Mouse (Mus musculus) cerebellum, adult 9-10 months (tissue): ENCODE data around the gene Tex30.

ENCODE experiments used
- DNase-seq: peaks from one replicate; pipeline ENCODE4 v3.0.0; 2022

The Tex30 gene

DNA sequence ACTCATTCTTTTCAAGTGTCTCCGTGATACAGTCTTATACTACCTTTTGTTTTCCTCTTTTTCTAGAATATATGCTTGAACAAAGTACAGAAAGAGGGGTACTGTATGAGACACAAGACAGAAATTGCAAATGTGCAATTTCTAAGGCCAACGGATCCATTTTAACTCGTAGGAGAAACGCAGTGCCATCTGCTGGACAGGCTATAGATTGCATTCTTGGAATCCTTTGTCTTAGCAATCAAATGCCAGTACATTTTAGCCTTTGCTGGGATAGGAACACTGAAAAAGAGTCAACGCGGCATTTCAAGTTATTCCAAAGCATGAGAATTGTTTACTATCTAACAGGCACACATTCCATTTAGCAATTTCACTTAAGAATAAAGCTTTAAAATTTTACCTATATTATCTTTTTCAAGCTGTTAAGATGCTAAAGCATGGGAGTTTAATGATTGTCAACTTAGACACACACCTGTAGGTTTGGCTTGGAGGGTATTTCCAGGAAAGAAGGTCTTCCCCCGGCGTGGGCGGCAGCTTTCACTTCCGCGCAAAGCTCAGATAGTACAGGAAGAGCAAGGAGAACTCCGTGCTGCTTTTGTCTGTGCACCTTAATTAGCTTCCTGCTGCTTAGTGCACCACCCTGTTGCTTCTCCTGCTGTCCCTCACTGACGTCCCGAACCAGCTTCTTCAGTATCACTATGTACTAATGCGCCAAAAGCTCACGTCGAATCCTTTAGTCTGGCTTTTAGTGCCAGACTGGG lies 60.3 kb downstream of the Tex30 start:
- peak; percentile 59 for DNase-seq
